Mouse (Mus musculus) liver, embryonic 11.5 days (tissue): ENCODE measurements around the gene Col19a1. TPM values are rescaled to one million over a fixed set of nuclear protein-coding genes. Genes with fewer than 3 reads are reported as not detected.

Experiments used
- ATAC-seq: fragments of 200-750 bp; cut with Nextera tagmentation; replicated peaks from 2 replicates; pipeline ENCODE4 v1.8.0; 2017; ENCODE audit warnings: moderate number of reproducible peaks, mild to moderate bottlenecking, moderate TSS enrichment, moderate library complexity; ENCODE audit not compliant: low FRiP score
- DNase-seq: peaks from one replicate; pipeline ENCODE4 v3.0.0-alpha.2; 2017; ENCODE audit warnings: low spot score
- H3K27ac ChIP-seq: fragments of 300-500 bp; sonication (generic); 2 replicates; pipeline ENCODE4 v1.5.1; 2014; ENCODE audit warnings: mild to moderate bottlenecking, low read depth, low read length, control low read depth
- H3K27me3 ChIP-seq: fragments of 300-500 bp; sonication (generic); replicated peaks from 2 replicates; pipeline ENCODE4 v1.6.1; 2014; ENCODE audit warnings: low read length, mixed read lengths; ENCODE audit not compliant: control insufficient read depth, insufficient read depth
- H3K36me3 ChIP-seq: fragments of 300-500 bp; sonication (generic); 2 replicates; pipeline ENCODE4 v1.6.1; 2014; ENCODE audit warnings: mild to moderate bottlenecking, low read length, moderate library complexity, mixed read lengths; ENCODE audit not compliant: control insufficient read depth, insufficient read depth
- H3K4me1 ChIP-seq: fragments of 300-500 bp; sonication (generic); replicated peaks from 2 replicates; pipeline ENCODE4 v1.6.1; 2014; ENCODE audit warnings: low read length, mixed read lengths; ENCODE audit not compliant: control insufficient read depth, insufficient read depth
- H3K4me2 ChIP-seq: fragments of 300-500 bp; sonication (generic); 2 replicates; pipeline ENCODE4 v1.6.1; 2014; ENCODE audit warnings: mild to moderate bottlenecking, control low read depth, moderate library complexity
- H3K4me3 ChIP-seq: fragments of 300-500 bp; sonication (generic); 2 replicates; pipeline ENCODE4 v1.5.1; 2014; ENCODE audit warnings: low read depth, low read length, control low read depth
- H3K9ac ChIP-seq: fragments of 300-500 bp; sonication (generic); 2 replicates; pipeline ENCODE4 v1.6.1; 2014; ENCODE audit warnings: low read depth, low read length, control low read depth
- H3K9me3 ChIP-seq: fragments of 300-500 bp; sonication (generic); 2 replicates; pipeline ENCODE4 v1.6.1; 2016; ENCODE audit warnings: low read length, inconsistent platforms, mixed read lengths; ENCODE audit not compliant: control insufficient read depth
- WGBS: fragments of 180-500 bp; shearing (Covaris S2); extraction: QIAGEN DNeasy Blood & Tissue Kit; methylation state at CpG from one replicate; pipeline ENCODE4 v1.1.7; 2014; 5-methylcytosine and 5-hydroxymethylcytosine counted together
- polyA plus RNA-seq: library from polyadenylated mRNA; unstranded; fragments of >200 nt; fragmentation: Nextera tagmentation; extraction: Ambion mirVana; gene quantifications from 2 replicates; pipeline ENCODE4 v1.2.1, GENCODE M21; 2014

Gene Col19a1
- polyA plus RNA-seq, 1 experiment from 2014 or later = 0.23 TPM

DNA sequence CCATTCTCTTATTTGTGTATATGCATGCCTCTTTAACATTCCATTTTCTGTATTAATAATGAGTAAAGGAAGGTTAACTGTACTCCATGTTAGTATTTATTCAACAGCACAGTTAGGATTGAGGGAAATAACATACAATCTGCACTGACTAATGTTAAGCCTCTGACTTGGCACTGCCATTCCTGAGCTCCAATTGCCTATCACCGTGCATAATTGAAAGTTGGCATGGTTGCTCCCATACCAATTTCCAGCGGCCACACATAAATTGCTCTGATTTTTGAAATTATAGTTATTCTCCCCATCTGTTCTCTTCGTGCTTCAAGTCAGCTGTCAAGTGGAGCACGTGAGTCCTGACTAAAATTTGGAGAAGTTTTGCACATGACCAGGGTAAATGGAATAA, 91.9 kb downstream of the Col19a1 start:
- H3K9me3 ChIP-seq = no peaks in the 10 kb centered on the region
- no peaks in the 10 kb centered on the region for H3K36me3 ChIP-seq
- H3K27ac ChIP-seq = no peak overlapping the region
- WGBS = 85% methylated on average over 4 of the region's 4 CpGs
- H3K4me2 ChIP-seq = no peak overlapping the region
- H3K9ac ChIP-seq = no peak overlapping the region
- no peak overlapping the region for H3K4me3 ChIP-seq
- H3K27me3 ChIP-seq = no peaks in the 10 kb centered on the region
- no peak for ATAC-seq
- no peaks in the 10 kb centered on the region for H3K4me1 ChIP-seq
- no peak for DNase-seq

DNA sequence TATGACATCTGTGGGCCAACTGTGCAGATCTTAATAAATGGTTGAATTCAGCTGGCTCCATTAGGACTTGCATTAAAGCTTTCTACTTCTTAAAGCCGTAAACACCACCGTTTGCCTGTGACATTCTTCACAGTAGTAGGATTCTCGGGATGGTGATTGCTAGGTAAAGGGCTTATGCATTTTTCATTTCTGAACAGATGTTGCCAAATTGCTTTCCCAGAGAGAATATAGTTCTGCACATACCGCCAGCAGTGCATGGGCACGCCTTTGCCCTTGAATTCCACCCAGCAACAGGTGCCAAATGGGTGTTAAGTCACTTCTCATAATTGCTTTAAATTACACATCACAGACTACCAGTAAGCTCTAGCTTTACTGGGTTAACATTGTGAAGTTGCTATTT, 103.1 kb downstream of the Col19a1 start:
- Histone ChIP-seq H3K4me1 (no peaks in the 10 kb centered on the region), H3K27me3 (no peaks in the 10 kb centered on the region), H3K9me3 (no peaks in the 10 kb centered on the region), H3K4me3 (no peak overlapping the region), H3K36me3 (no peaks in the 10 kb centered on the region), H3K27ac (no peak overlapping the region), H3K4me2 (no peak overlapping the region), H3K9ac (no peak overlapping the region)
- DNase-seq (no peak), ATAC-seq (no peak)
- WGBS = 74% methylated on average over 5 of the region's 5 CpGs

DNA sequence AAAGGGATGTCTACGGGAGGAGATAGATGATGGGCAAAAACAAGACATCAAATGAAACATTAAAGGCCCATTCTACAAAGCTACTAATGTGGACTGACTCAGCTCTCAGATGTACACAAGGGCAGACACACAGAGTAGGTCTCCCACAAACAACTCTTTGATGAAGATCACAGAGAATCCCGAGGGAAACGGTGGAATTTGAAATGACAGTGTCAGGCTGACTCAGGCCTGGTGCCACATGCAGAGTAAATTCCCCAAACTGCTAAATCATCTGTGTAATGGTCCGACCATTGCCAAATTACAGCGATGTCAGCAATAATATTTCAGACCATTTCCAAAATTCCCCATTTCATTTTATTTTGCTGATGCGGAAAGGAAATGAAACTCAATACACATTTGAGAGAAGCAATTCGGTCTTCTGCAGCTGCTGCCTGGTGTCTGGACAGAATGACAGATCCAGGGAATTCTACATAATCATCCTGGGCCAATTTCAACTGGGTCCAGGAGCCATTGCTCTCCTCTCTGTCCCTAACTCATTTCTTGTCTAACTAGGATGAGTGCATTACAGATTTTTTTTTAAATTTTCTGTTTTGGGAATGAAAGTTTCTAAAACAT, 116.1 kb downstream of the Col19a1 start:
- 78% methylated on average over 7 of the region's 7 CpGs for WGBS
- DNase-seq (no peak), ATAC-seq (no peak)
- no peaks in the 10 kb centered on the region for H3K36me3 ChIP-seq
- no peaks in the 10 kb centered on the region for H3K4me1 ChIP-seq
- no peak overlapping the region for H3K4me2 ChIP-seq
- H3K4me3 ChIP-seq = no peak overlapping the region
- H3K27me3 ChIP-seq = no peaks in the 10 kb centered on the region
- no peaks in the 10 kb centered on the region for H3K9me3 ChIP-seq
- H3K9ac ChIP-seq = no peak overlapping the region
- no peak overlapping the region for H3K27ac ChIP-seq

DNA sequence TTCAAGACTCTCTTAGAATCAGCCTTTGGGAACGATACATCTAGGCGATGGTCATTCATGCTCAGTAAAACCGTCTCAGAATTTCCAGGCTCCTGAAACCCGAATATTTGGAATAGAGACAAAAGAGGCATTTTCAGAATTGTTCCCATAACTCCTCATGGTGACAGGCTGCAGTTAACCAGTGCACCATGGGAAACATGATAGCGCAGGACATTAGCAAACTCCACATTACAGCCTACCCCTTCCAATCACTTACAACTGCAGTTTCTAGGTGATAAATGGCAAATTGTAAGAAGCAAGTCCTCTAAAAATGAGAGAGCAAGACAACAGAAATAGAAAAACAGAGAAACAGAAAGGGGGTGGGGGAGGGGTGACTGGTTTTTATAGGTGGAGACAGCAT, 116.6 kb downstream of the Col19a1 start:
- Histone ChIP-seq H3K27me3 (no peaks in the 10 kb centered on the region), H3K4me1 (no peaks in the 10 kb centered on the region), H3K4me3 (no peak overlapping the region), H3K36me3 (no peaks in the 10 kb centered on the region), H3K27ac (no peak overlapping the region), H3K9me3 (no peaks in the 10 kb centered on the region), H3K9ac (no peak overlapping the region), H3K4me2 (no peak overlapping the region)
- DNase-seq (no peak), ATAC-seq (no peak)
- 85% methylated on average over 5 of the region's 5 CpGs for WGBS

DNA sequence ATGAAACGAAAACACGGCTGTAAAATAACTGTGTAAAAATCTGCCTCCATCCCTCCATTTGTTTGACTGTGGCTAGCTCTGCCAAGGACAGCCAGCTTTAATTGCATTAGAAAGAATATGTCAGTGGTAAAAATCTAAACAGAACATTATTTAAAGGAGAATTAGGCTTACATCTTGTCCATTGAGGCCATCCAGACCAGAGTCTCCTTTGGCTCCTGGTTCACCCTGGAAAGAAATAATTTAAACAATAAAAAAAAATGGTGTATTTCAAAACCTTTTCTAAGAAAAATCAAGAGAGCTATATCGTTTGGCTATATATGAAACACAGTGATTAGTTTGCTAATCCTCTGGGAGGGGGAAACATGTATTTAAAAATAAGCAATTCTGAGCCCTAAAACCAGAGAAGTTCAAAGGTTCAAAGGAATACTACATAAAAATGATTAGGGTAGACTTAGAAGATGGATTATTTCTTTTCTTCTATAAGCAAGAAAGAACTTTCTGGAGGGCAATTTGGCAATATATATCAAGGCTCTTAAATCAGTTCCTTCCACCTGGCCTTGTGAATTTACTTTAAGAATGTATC, 125.9 kb downstream of the Col19a1 start:
- H3K9me3 ChIP-seq = no peaks in the 10 kb centered on the region
- 73% methylated on average over 3 of the region's 3 CpGs for WGBS
- H3K27me3 ChIP-seq = no peaks in the 10 kb centered on the region
- no peak overlapping the region for H3K4me3 ChIP-seq
- H3K4me1 ChIP-seq = no peaks in the 10 kb centered on the region
- no peaks in the 10 kb centered on the region for H3K36me3 ChIP-seq
- no peak overlapping the region for H3K27ac ChIP-seq
- no peak for ATAC-seq
- no peak overlapping the region for H3K9ac ChIP-seq
- no peak overlapping the region for H3K4me2 ChIP-seq
- no peak for DNase-seq

DNA sequence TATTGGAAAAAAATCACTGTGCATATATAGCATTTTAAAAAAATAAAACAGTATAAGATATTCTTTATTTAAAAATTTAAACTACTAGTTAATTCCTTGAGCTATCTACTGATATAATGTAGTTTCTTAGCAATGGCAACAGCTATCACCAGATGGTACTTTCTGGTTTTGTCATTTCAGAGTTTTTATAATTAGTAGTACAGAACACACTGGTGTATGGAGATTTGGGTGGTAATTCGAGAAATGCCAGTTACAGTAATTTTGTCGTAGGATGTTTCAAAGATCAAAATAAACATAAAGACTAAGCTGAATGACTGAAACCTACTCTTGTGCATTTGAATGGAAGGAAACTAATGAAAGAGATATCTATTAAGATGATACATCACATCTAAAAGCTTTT, 129.3 kb downstream of the Col19a1 start:
- Histone ChIP-seq H3K4me3 (no peak overlapping the region), H3K9ac (no peak overlapping the region), H3K36me3 (no peaks in the 10 kb centered on the region), H3K9me3 (no peaks in the 10 kb centered on the region), H3K27me3 (no peaks in the 10 kb centered on the region), H3K4me1 (no peaks in the 10 kb centered on the region), H3K27ac (no peak overlapping the region), H3K4me2 (no peak overlapping the region)
- 76% methylated on average over 2 of the region's 2 CpGs for WGBS
- no peak for DNase-seq
- no peak for ATAC-seq

DNA sequence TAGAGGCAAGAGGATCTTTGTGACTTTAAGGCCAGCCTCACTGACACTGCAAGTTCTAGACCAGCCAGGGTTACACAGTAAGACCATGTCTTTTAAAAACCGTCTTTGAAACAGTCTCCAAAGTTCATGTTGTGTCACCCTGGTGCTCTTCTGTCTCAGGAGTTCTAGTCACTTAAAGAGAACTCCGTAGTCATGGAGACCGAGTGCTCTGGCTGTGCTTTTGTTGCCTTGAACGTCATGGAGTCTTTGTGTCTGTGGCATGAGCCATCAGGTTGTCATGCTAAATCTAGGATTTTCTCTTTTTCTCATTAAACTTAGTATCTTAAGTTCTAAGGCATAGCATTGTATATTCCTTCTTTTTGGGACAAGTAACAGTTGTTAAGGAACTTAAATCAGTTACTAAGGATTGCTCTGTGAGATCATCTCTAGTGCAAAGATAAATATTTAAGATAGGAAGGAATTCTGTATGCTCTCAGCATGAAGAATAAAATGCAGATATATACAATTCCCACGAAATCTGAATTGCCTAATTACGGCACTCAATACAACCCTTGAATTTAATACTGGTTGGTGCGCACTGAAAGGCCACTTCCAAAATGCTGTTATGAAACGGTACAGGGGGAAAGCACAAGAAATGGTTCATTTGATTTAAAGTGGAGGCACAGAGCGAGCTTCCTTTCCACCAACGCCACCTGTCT, 134.6 kb downstream of the Col19a1 start:
- 68% methylated on average over 10 of the region's 10 CpGs for WGBS
- ATAC-seq = no peak
- Histone ChIP-seq H3K9me3 (no peaks in the 10 kb centered on the region), H3K27ac (no peak overlapping the region), H3K4me1 (no peaks in the 10 kb centered on the region), H3K36me3 (no peaks in the 10 kb centered on the region), H3K4me3 (no peak overlapping the region), H3K27me3 (no peaks in the 10 kb centered on the region), H3K9ac (no peak overlapping the region), H3K4me2 (no peak overlapping the region)
- DNase-seq = no peak

DNA sequence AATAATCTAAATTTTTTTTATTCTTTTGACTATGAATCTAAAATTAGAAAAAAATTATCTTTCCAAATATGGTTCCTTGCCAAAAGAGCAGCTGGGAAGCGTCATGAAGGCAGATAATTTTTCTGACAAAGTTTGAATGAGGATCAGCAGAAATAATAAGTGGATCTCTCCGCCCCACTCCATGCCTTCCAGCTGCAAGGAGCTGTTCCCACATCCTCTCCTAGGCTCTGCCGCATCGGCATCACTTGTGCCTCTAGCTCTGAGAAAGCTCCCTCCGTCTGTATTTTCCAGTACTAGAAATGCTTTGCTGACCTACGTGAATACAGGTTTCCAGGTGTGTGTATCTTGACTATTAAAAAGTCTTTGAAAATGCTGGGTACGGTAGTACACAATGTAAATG, 135.1 kb downstream of the Col19a1 start:
- H3K9me3 ChIP-seq = no peaks in the 10 kb centered on the region
- no peak overlapping the region for H3K9ac ChIP-seq
- WGBS = 81% methylated on average over 7 of the region's 7 CpGs
- no peak overlapping the region for H3K4me2 ChIP-seq
- no peak overlapping the region for H3K27ac ChIP-seq
- H3K36me3 ChIP-seq = no peaks in the 10 kb centered on the region
- ATAC-seq = no peak
- H3K4me3 ChIP-seq = no peak overlapping the region
- no peaks in the 10 kb centered on the region for H3K4me1 ChIP-seq
- no peaks in the 10 kb centered on the region for H3K27me3 ChIP-seq
- DNase-seq = no peak

DNA sequence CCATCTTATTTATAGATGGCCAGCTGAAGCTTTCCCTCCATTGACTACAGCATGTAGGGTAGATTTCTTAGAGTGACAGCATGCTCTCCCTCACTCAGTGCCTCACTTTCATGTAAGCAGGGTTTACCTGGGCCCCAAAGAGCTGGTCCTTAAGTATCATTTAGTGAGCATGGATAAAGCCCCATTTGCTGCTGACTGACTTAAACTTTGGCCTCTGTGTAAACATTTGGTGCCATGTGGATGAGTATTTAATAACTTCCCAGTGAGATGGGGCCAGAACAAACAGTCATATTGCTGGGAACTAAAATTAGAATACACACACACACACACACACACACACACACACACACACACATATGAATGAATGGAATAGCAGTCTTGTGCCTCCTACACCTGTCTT, 149.8 kb downstream of the Col19a1 start:
- H3K4me1 ChIP-seq = no peaks in the 10 kb centered on the region
- no peak overlapping the region for H3K27ac ChIP-seq
- H3K27me3 ChIP-seq = no peaks in the 10 kb centered on the region
- no peaks in the 10 kb centered on the region for H3K36me3 ChIP-seq
- ATAC-seq (no peak), DNase-seq (no peak)
- no peak overlapping the region for H3K4me3 ChIP-seq
- no peak overlapping the region for H3K4me2 ChIP-seq
- H3K9me3 ChIP-seq = no peaks in the 10 kb centered on the region
- H3K9ac ChIP-seq = no peak overlapping the region
